Comparison of ENCODE assay signal across 27 mouse cellular contexts in genomic region chr6:127742290-127742689, GRCm38 (mm10). TPM values are rescaled to one million over a fixed set of nuclear protein-coding genes. Genes with fewer than 3 reads are reported as not detected.
"Had no signal": no experiment of that assay in that cellular context is flagged by ENCODE, and none has a peak within 500 bp of the region (broad histone marks: within the 10 kb centered on the region; RNA-seq: fewer than 3 reads in every experiment).

No protein-coding gene starts in this region.

- H3K9me3 ChIP-seq: limb, embryonic 10.5 days; limb, embryonic 13.5 days; liver, embryonic 12.5 days; liver, embryonic 15.5 days; lung, embryonic 15.5 days; megakaryocyte, embryonic 14.5 days; midbrain, embryonic 12.5 days; neural tube, embryonic 13.5 days had no signal

- H3K4me1 ChIP-seq: liver, embryonic 12.5 days; liver, embryonic 15.5 days; lung, embryonic 15.5 days had no signal

- DNase-seq: kidney, adult 18-20 months; kidney, adult 9 months; kidney, postnatal 14 days; kidney, postnatal 4 days; layer of hippocampus, postnatal 36 days; liver; lung, adult 18-20 months; lung, postnatal 10 days; lung, postnatal 36 days; retina, postnatal 1 day; right cerebral cortex, postnatal 4 days; thymus, postnatal 25 days had no signal

- H3K36me3 ChIP-seq: limb, embryonic 10.5 days; limb, embryonic 13.5 days; liver, embryonic 12.5 days; liver, embryonic 15.5 days; lung, embryonic 15.5 days; midbrain, embryonic 12.5 days; neural tube, embryonic 13.5 days had no signal

- H3K27me3 ChIP-seq: liver, embryonic 15.5 days; lung, embryonic 15.5 days; midbrain, embryonic 12.5 days; neural tube, embryonic 13.5 days had no signal

- H3K27ac ChIP-seq: limb, embryonic 10.5 days; limb, embryonic 13.5 days; liver, embryonic 12.5 days; liver, embryonic 15.5 days; lung, embryonic 15.5 days; midbrain, embryonic 12.5 days; neural tube, embryonic 13.5 days; stomach, postnatal 0 days had no signal

- H3K4me3 ChIP-seq: limb, embryonic 10.5 days; limb, embryonic 13.5 days; liver, embryonic 12.5 days; liver, embryonic 15.5 days; lung, embryonic 15.5 days; megakaryocyte, embryonic 14.5 days; midbrain, embryonic 12.5 days; myocyte; neural tube, embryonic 13.5 days had no signal

- H3K9ac ChIP-seq: limb, embryonic 13.5 days; liver, embryonic 12.5 days; liver, embryonic 15.5 days; lung, embryonic 15.5 days; midbrain, embryonic 12.5 days; neural tube, embryonic 13.5 days had no signal

- ATAC-seq: intestine, embryonic 16.5 days; liver, embryonic 12.5 days had no signal

- H3K4me2 ChIP-seq: limb, embryonic 13.5 days; liver, embryonic 12.5 days; liver, embryonic 15.5 days; lung, embryonic 15.5 days; midbrain, embryonic 12.5 days; neural tube, embryonic 13.5 days had no signal

RNA-seq across cellular contexts. Expression of gene Prmt8, which starts 27.0 kb away (rescaled TPM):
- total RNA-seq: monocyte, adult 5-6 weeks; neutrophil, adult 5-6 weeks had no signal
- polyA plus RNA-seq: intestine, embryonic 16.5 days; kidney, embryonic 16.5 days; limb, embryonic 10.5 days; liver, embryonic 12.5 days; liver, embryonic 15.5 days; lung, embryonic 15.5 days; myocyte; thymus, postnatal 0 days had no signal
